Mouse (Mus musculus): ENCODE results near the gene Cks2. TPM values are rescaled to one million over a fixed set of nuclear protein-coding genes. Genes with fewer than 3 reads are reported as not detected.
"Not testable (repeated sequence)": the region's sequence is repeated elsewhere in the genome, so short reads cannot be mapped to it uniquely, and the experiment has no call there.

Gene Cks2
- total RNA-seq (2021), result 19.5 and 20.8 TPM in 2 replicates
- long read RNA-seq, transcript Cks2-201 (3 exons, 692 nt), result major isoform, 15 of 15 reads
- long read RNA-seq, partial matches to known transcripts, result 0 of 15 reads
- long read RNA-seq, other reads (novel, unspliced or antisense), result 0 of 15 reads

DNA sequence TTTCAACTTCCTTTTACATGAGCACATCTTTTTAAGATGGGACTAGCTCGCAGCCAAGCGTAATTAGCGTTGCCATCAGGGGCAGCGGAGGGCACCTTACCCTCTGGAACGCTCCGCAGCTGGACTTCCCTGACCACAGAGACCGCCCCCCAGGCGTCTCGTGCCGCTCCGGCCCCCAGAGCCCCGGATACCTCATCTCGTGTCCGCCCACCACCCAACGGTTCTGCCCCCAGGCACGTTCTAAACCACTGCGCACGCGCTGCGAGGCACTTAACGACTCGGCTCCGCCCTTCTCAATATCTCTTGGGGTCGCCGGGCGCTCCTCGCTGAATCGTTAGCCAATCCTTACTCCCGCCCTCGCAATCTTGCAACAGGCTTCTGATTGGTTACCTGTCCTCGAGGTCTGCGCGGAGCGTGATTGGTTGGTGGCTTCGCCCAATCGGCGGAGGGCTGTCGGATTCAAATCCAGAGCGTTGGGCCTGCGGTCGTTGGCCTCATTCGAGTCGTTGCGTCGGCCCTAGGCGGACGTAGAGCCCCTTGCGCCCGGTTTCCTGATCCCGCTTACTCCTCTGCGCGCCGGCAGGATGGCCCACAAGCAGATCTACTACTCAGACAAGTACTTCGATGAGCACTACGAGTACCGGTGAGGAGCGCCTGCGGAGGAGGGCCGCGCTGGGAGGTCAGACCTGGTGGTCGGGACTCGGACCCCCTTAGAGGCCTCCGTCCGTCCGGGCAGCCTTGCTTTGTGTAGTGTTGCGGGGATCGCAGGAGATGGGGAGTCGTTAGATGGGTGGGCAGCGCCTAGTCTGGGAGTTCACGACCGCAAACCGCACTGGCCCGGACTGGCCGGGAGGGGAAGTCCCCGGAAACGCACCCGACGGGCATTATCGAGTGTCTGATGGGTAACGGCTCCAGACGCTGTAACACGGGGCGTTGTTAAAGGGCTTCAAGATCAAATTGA is at the start of gene Cks2:
Gene Cks2 (plus strand): TSS at position 404 of the 961 bp plus-strand sequence.
- DNase-seq, result peak; percentile 95

DNA sequence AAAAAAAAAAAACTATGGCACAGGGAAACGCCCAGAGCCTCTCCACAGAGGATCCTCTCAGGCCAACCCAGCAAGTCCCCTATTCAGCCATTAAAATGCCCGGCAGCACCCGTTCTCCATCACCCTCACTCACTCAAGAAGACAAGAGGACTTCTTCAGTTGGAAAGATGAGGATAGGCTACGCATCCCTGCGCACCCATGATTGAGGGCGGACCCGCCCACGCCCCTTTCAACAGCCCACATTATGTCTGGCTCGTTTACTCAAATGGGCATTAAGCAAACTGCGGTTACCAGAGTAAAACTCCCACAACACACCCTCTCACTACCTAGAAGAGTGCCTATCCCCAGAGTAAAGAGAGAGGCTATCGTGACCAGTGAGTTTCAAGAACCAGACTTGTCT is 49.6 kb upstream of the Cks2 start:
- DNase-seq, result no peak

DNA sequence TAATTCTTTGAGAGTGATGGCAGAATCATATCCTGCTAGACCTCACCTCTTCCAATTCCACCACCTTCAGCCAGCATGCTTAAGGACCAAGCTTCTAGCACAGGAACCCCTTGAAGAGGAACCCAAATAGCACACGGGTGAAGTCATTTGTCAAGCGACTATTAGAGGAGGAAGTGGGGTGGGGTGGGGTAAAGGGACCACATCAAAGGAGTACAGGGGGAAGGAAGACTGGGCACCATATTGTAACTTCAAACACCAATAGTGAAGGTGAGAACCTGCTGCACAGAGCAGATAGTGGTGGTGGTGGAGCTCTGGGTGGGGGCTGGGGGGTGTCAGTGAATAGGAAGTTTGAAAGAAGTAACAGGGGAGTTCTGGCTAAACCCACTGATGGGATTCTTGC is 47.0 kb upstream of the Cks2 start:
- DNase-seq, result no peak

- no peak for DNase-seq
Observed at GRCm38 (mm10) chr13:51600169-51600568, 44.9 kb upstream of the Cks2 start.

GRCm38 (mm10) chr13:51602764-51603163 is 42.3 kb upstream of the Cks2 start:
- no peak for DNase-seq

DNA sequence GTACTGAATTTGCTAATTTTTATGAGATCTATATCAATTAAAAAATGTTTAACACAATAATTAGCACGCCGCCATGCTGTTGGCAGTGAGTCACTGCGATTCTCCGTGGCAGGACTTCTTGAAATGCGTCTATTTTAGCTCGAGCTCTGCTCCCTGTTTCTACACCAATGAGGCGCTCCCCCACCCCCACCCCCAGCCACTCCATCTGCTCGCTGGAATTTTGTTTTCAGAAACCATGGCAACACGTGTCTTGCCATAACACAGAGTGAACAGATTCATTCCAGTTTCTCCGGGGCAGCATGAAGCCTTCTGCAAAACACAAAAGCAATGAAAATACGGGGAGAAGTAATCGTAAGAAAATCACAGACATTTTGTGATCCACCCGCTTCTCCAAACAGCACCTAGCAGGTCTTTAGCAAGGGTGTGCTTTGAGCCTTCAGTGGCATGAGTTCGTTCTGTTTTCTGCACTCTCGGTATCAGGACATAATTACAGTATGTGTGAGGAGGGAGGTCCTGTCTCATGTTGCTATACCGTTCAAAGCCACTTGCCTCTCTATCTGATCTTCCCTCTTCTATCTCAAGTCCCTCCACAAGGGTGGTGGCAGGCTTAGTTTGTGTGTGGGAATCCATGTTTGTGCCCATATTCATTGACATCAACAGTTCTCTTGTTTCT is 41.7 kb upstream of the Cks2 start:
- DNase-seq, result no peak

DNA sequence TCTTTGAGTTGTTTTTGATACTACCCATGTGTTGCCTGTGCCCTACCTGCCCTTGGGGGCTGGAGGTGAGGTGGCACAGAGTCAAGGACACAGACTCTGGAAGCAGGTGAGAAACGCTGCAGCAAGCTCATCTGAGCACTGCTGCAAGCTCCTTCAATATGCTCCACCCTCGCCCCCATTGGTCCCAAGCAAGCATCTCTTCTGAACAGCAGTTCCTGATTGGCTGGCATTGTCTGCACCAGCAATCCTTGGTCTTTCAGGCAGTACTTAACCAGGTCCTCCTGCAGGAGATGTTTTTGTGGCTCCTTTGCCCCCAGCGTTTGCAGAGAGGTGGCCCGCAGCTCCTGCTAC is 41.2 kb upstream of the Cks2 start:
- no peak for DNase-seq

GRCm38 (mm10) chr13:51609231-51609630 is 35.8 kb upstream of the Cks2 start:
- DNase-seq, result no peak

DNA sequence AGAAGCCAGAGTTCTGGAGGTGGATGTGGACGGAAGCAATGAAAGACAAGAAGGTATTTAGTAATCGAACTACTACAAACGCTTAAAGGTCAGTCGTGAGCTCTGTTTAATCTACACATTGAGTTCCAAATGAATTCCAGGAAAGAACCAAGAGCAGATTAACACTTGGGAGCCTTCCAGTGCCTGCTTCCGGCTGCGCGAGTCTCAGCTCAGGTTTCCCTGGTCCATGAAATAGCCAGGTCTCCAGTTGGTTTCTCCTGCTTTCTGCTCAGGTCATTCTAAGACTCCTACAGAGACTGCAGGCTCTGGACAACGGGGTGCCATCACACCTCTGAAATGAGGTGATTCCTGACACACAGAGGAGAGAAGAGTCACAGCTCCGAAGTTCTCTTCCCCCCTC is 34.0 kb upstream of the Cks2 start:
- no peak for DNase-seq

DNA sequence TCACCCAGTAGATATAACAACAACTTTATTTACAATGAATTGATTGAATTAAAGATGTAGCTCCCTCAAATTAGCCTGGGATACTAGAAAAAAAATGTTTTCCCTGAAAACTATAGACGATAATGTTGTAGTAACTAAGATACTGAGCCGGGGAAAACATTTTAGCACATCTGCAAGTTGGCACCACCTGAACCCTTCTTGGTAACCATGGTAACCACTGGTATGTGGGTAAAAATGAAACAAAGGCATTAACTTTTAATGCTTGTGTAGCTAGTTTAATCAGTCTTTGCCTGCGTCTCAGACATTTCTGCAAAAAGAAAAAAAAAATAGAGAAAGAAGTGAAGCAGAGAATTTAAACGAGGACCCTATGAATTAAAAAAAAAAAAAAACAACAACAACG is 33.5 kb upstream of the Cks2 start:
- no peak for DNase-seq

DNA sequence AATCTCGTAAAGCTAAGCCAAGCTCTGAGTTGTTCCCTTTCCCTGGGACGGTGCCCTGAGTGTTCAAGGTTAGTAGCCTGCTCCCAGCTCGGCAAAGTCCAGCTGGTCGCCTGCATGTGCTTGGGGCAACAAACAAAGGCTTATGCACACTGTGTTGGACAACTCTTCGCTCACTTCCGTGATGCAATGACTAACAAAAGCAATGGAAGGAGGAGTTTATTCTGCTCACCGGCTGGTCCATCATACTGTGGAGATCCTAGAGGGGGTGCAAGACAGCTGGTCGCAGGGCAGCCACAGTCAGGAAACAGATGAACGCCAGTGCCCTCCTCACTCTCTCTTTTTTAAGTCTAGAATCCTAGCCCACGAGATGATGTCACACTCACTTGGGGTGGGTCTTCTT is 29.2 kb upstream of the Cks2 start:
- DNase-seq, result no peak

- no peak for DNase-seq
Observed at GRCm38 (mm10) chr13:51616417-51617044, 28.5 kb upstream of the Cks2 start.

DNA sequence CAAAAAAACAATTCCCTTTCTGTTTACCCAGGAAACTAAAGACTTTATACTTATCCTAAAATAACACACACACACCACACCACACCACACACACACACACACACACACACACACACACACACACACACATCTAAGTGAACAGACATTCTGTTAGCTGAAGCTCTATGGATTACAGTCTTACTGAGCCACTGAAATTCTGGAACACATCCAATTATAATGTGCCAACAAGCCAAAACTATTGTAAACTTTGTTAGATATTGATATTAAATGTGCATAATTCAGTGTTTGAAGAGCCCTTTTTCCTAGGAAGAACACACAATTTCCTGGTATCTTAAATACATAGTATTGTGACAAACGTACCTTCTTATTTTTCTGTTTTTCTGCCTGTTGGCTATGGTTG is 27.7 kb upstream of the Cks2 start:
- DNase-seq, result no peak

DNA sequence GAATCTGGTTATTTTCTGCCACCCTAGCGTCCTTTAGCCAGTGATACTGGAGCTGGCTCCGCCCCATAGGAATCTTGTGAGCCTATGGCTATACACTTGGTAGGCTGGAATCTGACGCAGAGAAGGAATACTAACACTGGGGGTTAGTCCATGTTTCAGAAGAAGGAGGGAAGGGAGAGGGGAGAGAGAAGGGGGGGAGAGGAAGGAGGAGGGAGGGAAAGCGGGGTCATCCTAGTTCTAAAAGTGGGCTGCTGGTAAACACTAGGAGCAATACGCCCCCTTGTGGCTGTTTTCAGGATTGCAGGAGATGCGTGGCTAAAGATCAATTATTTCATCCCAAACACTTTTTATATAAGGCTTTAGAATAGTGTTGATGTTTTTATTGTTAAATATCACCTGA is 27.2 kb upstream of the Cks2 start:
- DNase-seq, result peak; percentile 59

GRCm38 (mm10) chr13:51618602-51619001 is 26.4 kb upstream of the Cks2 start:
- DNase-seq, result no peak

DNA sequence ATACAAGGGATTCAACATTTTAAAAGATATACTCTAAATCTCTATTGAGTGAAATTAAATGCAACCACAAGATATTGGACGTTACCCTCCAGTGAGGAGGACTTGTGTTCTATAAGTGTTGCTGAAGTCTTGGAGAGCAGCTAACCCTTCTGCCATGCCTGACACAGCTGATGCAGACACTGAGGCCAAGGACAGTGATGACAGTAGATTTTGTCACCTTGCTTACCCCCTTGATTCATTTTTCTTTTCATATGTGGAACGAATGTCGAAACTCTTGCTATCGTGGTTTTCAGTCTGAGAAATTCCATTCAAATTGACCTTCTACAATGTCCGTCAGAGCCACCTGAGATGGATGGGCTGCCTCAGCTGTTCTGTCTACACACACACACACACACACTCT is 22.4 kb upstream of the Cks2 start:
- no peak for DNase-seq

DNA sequence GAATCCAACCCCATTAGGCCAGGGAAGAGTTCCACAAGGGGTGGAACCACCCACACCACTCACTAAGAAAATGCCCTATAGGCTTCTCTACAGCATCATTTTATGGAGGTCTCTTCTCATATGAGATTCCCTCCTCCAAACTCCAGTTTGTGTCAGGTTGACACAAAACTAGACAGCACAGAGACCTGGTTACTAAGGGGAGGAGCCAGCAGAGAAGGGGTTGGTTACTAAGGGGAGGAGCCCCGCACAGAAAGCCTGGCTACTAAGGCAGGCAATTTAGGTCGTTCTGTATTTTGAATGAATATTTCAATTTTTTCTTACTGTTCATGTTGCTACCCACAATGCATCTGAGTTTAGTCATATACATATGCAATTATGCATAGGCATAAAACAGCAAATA is 21.4 kb upstream of the Cks2 start:
- no peak for DNase-seq

- DNase-seq, result no peak
Observed at GRCm38 (mm10) chr13:51628273-51628848, 16.7 kb upstream of the Cks2 start.

- DNase-seq, result no peak
Observed at GRCm38 (mm10) chr13:51631354-51631992, 13.6 kb upstream of the Cks2 start.

DNA sequence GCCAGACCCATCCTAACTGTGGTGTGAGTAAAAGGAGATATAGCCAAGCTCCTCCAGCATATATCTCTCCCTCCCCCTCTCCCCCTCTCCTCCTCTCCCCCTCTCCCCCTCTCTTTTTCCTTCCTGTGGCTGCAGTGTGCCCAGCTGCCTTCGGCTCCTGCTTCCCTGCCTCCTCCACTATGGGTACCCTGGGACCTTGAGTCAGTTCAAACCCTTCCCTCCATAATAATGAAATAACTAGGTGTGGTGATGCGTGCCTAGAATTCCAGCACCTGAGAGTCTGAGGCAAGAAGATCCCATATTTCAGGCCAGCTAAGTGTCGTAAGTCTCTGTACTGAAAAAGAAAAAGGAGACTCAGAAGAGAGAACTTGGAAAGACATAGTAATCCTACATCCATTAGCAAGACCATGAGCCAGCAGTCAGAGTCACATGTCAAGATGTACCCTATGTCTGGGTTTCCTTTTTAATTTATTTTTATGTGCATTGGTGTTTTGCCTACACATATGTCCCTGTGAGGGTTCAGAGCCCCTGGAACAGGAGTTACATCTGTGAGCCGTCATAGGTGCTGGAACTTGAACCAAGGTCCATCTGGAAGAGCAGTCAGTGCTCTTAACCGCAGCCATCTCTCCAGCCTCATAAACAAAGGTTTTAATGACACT is 12.3 kb upstream of the Cks2 start:
- DNase-seq, result no peak

- not testable (repeated sequence) for DNase-seq
Observed at GRCm38 (mm10) chr13:51635384-51635783, 9.6 kb upstream of the Cks2 start.

DNA sequence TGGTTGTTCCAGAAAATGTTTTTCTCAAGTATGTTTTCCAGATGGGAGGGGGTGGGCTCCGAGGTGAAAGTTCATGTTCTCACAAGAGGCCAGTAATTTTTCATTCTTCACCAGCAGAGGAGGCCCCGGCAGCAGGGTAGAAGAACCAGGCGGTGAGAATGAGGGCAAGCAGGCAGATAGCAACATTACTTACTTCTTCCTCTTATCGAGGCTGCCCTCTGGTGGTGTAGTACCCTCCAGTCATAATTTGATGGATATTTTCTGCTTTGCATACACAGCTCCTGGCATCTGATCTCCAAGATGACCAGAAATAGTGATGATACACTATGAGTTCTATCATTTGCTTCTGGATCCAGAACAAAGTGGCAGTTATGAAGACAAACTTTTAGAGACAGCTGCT is 6.1 kb upstream of the Cks2 start:
- no peak for DNase-seq

Measured in adrenal gland, postnatal 25 days (tissue).